Mouse (Mus musculus): ENCODE results near the gene Elovl2.

- TF ChIP-seq POLR2A (IDR thresholded peaks at IDR 0.05; ENCODE audit: control insufficient read depth, extremely low read depth, insufficient read depth, low read length, poor library complexity) (no peak), CTCF (IDR thresholded peaks at IDR 0.05; ENCODE audit: borderline replicate concordance, control insufficient read depth, extremely low read depth, insufficient read depth, low read length, poor library complexity) (no peak)
These were observed 85.3 kb downstream of the Elovl2 start for GRCm38 (mm10) chr13:41134901-41135300.

All from thymus, adult 2 months (tissue).